Mouse (Mus musculus): ENCODE results near the gene Jak3. TPM values are rescaled to one million over a fixed set of nuclear protein-coding genes. Genes with fewer than 3 reads are reported as not detected.

The Jak3 gene
- polyA plus RNA-seq, 1 experiment from 2014 or later: 1.6 TPM

DNA sequence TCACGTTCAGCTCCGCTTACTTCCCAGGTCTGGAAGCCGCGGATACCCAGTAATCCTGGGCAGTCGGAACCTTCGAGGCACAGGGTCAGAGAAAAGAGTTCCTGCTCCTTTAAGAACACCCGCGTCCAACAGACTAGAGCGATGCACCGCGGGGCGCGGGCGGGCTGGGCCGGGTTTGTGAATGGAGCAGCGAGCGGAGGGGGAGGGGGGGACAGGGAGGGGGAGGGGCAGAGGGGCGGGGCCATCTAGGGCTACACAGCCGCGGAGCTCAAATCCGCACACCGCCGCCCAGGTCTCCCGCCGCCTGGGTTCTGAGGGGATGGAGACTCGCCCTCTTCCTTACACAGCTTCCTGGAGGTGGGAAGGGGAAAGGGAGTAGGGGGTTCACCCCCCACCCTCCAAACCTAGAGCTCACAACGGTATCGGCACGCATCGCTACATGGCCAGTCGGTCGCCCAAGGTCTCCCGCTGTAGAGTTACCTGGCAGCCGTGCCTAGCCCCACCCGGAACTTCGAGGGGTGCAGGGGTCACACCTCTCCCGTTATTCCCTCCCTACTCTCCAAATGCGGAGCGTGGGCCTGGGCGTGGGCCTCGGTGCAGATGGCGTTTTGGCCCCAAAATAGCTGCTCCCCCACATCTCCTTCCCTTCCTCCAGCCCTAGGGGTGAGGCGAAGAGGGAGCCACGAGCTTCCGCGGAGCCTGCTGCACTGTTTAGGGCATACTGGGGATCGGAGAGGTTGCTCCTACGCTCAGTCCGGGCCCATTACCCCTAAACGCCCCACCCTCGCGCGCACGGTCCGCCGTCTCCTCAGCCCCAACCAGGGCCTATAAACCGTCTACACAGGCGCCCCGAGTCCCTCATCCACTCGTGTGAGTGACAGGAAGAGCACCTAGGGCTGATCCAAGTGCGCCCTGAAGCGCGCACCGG is 5.2 kb upstream of the Jak3 start:
- DNase-seq (ENCODE audit: low spot score): peak; percentile 87
- H3K27me3 ChIP-seq (ENCODE audit: control insufficient read depth, insufficient read depth, low read length): peaks cover 23% of the 10 kb centered on the region
- peaks cover 13% of the 10 kb centered on the region for H3K4me1 ChIP-seq (ENCODE audit: control insufficient read depth, insufficient read depth, low read length)
- H3K36me3 ChIP-seq (ENCODE audit: control insufficient read depth, insufficient read depth, low read length): no peaks in the 10 kb centered on the region
- WGBS: under 1% methylated on average over 58 of the region's 64 CpGs
- H3K9ac ChIP-seq (ENCODE audit: low read length): peak overlapping the region; percentile 60
- H3K4me2 ChIP-seq (ENCODE audit: low read depth): peak overlapping the region; percentile 91
- peak overlapping the region; percentile 68 for H3K27ac ChIP-seq (ENCODE audit: low read depth, low read length)
- peak overlapping the region; percentile 68 for H3K4me3 ChIP-seq (ENCODE audit: low read depth, low read length)
- H3K9me3 ChIP-seq (ENCODE audit: control insufficient read depth, low read length): no peaks in the 10 kb centered on the region
- ATAC-seq (ENCODE audit: insufficient read depth, low FRiP score, low TSS enrichment): peak; percentile 56

DNA sequence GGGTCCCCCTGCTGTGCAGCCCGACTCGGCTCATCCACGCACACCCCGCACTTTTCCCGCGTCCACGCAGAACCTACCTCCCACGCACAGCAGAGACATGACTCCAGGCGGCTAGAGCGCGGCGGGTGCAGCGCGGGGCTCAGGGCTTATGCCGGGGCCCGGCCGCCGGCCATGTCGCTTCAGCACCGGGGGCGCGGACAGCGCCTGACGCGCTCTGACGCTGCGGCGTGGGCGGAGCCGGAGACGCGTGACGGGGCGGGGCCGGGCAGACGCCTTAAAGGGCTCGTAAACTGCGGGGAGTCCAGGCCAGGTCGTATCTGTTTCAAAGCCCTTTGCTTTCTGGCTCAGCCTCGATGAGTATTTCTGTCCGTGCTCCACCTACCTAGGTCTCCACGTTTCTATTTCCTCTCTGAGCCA is 4.5 kb upstream of the Jak3 start, which contains the start of gene Unc13a:
Gene Unc13a (minus strand): TSS at position 209 of the 417 bp plus-strand sequence.
- Histone ChIP-seq H3K36me3 (ENCODE audit: control insufficient read depth, insufficient read depth, low read length) (no peaks in the 10 kb centered on the region), H3K27me3 (ENCODE audit: control insufficient read depth, insufficient read depth, low read length) (peaks cover 30% of the 10 kb centered on the region), H3K4me1 (ENCODE audit: control insufficient read depth, insufficient read depth, low read length) (peaks cover 13% of the 10 kb centered on the region), H3K9ac (ENCODE audit: low read length) (peak within 1 kb of the TSS; percentile 60), H3K9me3 (ENCODE audit: control insufficient read depth, low read length) (no peaks in the 10 kb centered on the region), H3K4me2 (ENCODE audit: low read depth) (peak within 1 kb of the TSS; percentile 91), H3K27ac (ENCODE audit: low read depth, low read length) (peak within 1 kb of the TSS; percentile 68), H3K4me3 (ENCODE audit: low read depth, low read length) (peak within 1 kb of the TSS; percentile 68)
- WGBS: under 1% methylated on average over 42 of the region's 42 CpGs
- peak; percentile 94 for DNase-seq (ENCODE audit: low spot score)
- peak; percentile 63 for ATAC-seq (ENCODE audit: insufficient read depth, low FRiP score, low TSS enrichment)

DNA sequence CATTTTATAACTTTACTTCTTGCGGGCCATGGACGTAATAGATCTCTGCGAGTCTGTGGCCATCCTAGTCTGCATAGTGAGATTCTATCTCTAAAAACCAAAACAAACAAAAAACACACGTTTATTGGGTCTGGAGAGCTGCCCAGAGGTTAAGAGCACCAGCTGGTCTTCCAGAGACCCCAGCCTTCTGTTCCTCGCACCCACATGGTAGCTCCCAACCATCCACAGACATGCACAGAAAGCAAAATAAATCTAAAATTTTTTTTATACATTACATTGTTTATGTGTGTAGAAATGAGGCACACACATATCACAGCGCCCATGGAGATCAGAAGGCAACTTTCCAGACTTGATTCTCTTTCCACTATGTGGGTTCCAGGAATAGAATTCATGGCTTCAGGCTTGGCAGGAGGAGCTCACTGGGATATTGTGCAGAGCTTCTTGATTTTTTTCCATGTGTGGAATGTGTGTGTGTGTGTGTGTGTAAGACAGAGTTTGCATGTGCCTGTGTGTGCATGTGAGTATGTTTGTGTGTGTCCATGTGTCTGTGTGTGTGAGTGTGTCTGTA is 3.8 kb upstream of the Jak3 start:
- peaks cover 13% of the 10 kb centered on the region for H3K4me1 ChIP-seq (ENCODE audit: control insufficient read depth, insufficient read depth, low read length)
- peak overlapping the region; percentile 91 for H3K4me2 ChIP-seq (ENCODE audit: low read depth)
- no peaks in the 10 kb centered on the region for H3K36me3 ChIP-seq (ENCODE audit: control insufficient read depth, insufficient read depth, low read length)
- DNase-seq (ENCODE audit: low spot score) (no peak), ATAC-seq (ENCODE audit: insufficient read depth, low FRiP score, low TSS enrichment) (no peak)
- H3K9me3 ChIP-seq (ENCODE audit: control insufficient read depth, low read length): no peaks in the 10 kb centered on the region
- H3K9ac ChIP-seq (ENCODE audit: low read length): no peak overlapping the region
- no peak overlapping the region; the same call in 1 of the 2 replicates for H3K4me3 ChIP-seq (ENCODE audit: low read depth, low read length)
- no peak overlapping the region for H3K27ac ChIP-seq (ENCODE audit: low read depth, low read length)
- peaks cover 37% of the 10 kb centered on the region for H3K27me3 ChIP-seq (ENCODE audit: control insufficient read depth, insufficient read depth, low read length)
- WGBS: 53% methylated on average over 6 of the region's 6 CpGs

DNA sequence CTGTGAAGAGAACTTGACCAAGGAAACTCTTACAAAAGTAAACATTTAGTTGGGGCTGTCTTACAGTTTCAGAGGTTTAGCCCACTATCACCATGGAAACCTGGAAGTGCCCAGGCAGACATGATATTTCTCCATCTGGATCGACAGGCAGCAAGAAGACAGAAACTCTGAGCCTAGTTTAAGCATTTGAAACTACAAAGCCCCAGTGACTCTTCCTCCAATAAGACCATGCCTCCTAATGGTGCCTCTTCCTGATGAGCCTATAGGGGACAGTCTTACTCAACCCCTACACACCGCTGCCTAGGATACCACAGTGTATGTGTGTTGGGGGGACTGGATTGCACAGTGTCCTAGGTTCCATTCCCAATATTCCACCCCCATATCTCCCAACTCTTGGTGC is 2.0 kb upstream of the Jak3 start:
- Histone ChIP-seq H3K36me3 (ENCODE audit: control insufficient read depth, insufficient read depth, low read length) (no peaks in the 10 kb centered on the region), H3K9me3 (ENCODE audit: control insufficient read depth, low read length) (no peaks in the 10 kb centered on the region), H3K4me2 (ENCODE audit: low read depth) (no peak overlapping the region), H3K9ac (ENCODE audit: low read length) (no peak overlapping the region), H3K4me3 (ENCODE audit: low read depth, low read length) (no peak overlapping the region), H3K27me3 (ENCODE audit: control insufficient read depth, insufficient read depth, low read length) (peaks cover 49% of the 10 kb centered on the region), H3K4me1 (ENCODE audit: control insufficient read depth, insufficient read depth, low read length) (no peaks in the 10 kb centered on the region), H3K27ac (ENCODE audit: low read depth, low read length) (no peak overlapping the region)
- 75% methylated on average over 2 of the region's 2 CpGs for WGBS
- ATAC-seq (ENCODE audit: insufficient read depth, low FRiP score, low TSS enrichment): no peak
- no peak for DNase-seq (ENCODE audit: low spot score)

DNA sequence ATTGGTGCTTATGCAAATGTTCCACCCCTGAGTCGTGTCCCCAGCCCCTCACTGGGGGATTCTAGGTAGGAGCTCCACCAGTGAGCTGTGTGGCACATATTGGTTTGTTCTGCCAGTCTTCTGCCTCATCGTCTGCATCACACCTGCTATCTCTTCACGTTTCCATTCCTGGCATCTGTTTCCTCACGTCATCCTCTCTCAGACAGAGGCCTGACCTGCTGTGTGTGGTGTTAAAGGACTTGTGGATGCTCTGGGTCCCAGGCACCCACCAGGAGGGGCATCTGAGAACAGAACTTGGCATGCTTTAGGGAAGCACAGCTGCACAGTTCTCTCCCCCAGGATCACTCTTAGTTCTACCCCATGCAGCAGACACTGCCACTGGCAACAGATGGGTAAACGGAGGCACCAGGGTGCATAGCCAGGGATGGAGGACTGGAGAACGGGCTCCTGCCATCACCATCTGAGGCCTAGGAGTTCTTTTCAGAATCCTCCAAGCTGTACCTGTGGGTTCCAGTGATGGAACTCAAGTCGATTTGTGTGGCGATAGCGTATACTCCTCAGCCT is 558 bp upstream of the Jak3 start:
- Histone ChIP-seq H3K9me3 (ENCODE audit: control insufficient read depth, low read length) (no peaks in the 10 kb centered on the region), H3K4me2 (ENCODE audit: low read depth) (no peak overlapping the region), H3K4me3 (ENCODE audit: low read depth, low read length) (no peak overlapping the region), H3K27ac (ENCODE audit: low read depth, low read length) (no peak overlapping the region), H3K9ac (ENCODE audit: low read length) (no peak overlapping the region), H3K4me1 (ENCODE audit: control insufficient read depth, insufficient read depth, low read length) (no peaks in the 10 kb centered on the region), H3K36me3 (ENCODE audit: control insufficient read depth, insufficient read depth, low read length) (no peaks in the 10 kb centered on the region), H3K27me3 (ENCODE audit: control insufficient read depth, insufficient read depth, low read length) (peaks cover 63% of the 10 kb centered on the region)
- no peak for ATAC-seq (ENCODE audit: insufficient read depth, low FRiP score, low TSS enrichment)
- DNase-seq (ENCODE audit: low spot score): no peak
- 29% methylated on average over 9 of the region's 9 CpGs for WGBS

DNA sequence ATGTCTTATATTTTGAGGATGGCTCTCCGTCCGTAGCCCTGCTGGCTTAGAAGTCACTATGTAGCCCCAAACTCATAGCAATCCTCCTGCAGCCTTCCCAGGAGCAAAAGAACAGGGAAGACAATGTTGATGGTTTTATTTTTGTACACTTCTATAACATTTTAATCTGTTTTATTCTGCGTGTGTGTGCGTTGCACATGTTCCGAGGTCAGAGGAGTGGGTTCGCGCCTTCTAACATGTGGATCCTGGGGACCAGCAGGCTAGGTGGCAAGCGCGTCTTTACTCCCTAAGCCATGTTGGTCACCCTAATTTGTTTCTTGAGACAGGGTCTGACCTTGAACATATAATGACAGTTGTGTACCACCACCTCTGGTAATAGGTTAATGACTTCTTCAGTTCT is 707 bp downstream of the Jak3 start:
- ATAC-seq (ENCODE audit: insufficient read depth, low FRiP score, low TSS enrichment) (no peak), DNase-seq (ENCODE audit: low spot score) (no peak)
- Histone ChIP-seq H3K4me2 (ENCODE audit: low read depth) (peak overlapping the region; percentile 72; the same call in 1 of the 2 replicates), H3K27ac (ENCODE audit: low read depth, low read length) (no peak overlapping the region), H3K4me3 (ENCODE audit: low read depth, low read length) (no peak overlapping the region), H3K9me3 (ENCODE audit: control insufficient read depth, low read length) (no peaks in the 10 kb centered on the region), H3K9ac (ENCODE audit: low read length) (no peak overlapping the region), H3K27me3 (ENCODE audit: control insufficient read depth, insufficient read depth, low read length) (peaks cover 71% of the 10 kb centered on the region), H3K4me1 (ENCODE audit: control insufficient read depth, insufficient read depth, low read length) (no peaks in the 10 kb centered on the region), H3K36me3 (ENCODE audit: control insufficient read depth, insufficient read depth, low read length) (no peaks in the 10 kb centered on the region)
- WGBS: 53% methylated on average over 9 of the region's 9 CpGs

DNA sequence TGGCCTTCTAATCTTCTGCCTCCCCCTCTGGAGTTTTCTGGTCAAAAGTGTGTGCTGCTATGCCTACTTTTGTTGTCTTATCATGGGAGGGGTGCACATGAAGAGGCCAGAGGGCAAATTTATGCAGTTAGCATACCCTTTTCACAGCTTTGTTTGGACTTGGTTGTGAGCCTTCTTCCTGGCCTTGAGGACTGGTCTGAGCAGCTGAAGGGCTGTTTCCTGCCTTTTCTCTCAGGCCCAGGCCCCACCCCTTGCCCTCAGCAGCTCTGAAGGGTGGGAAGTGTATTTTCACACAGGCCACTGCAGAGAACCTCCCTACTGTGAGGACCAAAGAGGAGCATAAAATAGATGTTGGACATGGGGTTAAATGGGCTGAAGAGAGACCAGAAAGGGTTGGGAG is 1.5 kb downstream of the Jak3 start:
- Histone ChIP-seq H3K4me3 (ENCODE audit: low read depth, low read length) (no peak overlapping the region), H3K27me3 (ENCODE audit: control insufficient read depth, insufficient read depth, low read length) (peaks cover 79% of the 10 kb centered on the region), H3K4me2 (ENCODE audit: low read depth) (no peak overlapping the region), H3K9me3 (ENCODE audit: control insufficient read depth, low read length) (no peaks in the 10 kb centered on the region), H3K4me1 (ENCODE audit: control insufficient read depth, insufficient read depth, low read length) (no peaks in the 10 kb centered on the region), H3K36me3 (ENCODE audit: control insufficient read depth, insufficient read depth, low read length) (no peaks in the 10 kb centered on the region), H3K9ac (ENCODE audit: low read length) (no peak overlapping the region), H3K27ac (ENCODE audit: low read depth, low read length) (no peak overlapping the region)
- DNase-seq (ENCODE audit: low spot score) (no peak), ATAC-seq (ENCODE audit: insufficient read depth, low FRiP score, low TSS enrichment) (no peak)

DNA sequence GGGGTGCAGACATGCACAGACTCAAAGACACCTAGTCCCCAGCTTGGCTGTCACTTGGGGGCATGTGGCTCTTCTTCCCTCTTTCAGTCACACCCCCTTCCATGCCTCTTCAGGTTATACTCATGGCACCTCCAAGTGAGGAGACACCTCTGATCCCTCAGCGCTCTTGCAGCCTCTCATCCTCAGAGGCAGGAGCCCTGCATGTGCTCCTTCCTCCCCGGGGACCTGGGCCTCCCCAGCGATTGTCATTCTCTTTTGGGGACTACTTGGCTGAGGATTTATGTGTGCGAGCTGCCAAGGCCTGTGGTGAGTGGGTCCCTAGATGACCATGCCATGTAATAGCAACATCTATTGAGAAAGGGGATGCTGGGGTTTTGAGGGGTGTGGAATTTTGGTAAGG is 2.1 kb downstream of the Jak3 start:
- no peaks in the 10 kb centered on the region for H3K4me1 ChIP-seq (ENCODE audit: control insufficient read depth, insufficient read depth, low read length)
- no peak for ATAC-seq (ENCODE audit: insufficient read depth, low FRiP score, low TSS enrichment)
- no peak overlapping the region for H3K27ac ChIP-seq (ENCODE audit: low read depth, low read length)
- no peak overlapping the region for H3K4me3 ChIP-seq (ENCODE audit: low read depth, low read length)
- 46% methylated on average over 4 of the region's 4 CpGs for WGBS
- H3K9ac ChIP-seq (ENCODE audit: low read length): no peak overlapping the region
- peaks cover 85% of the 10 kb centered on the region for H3K27me3 ChIP-seq (ENCODE audit: control insufficient read depth, insufficient read depth, low read length)
- H3K36me3 ChIP-seq (ENCODE audit: control insufficient read depth, insufficient read depth, low read length): no peaks in the 10 kb centered on the region
- H3K4me2 ChIP-seq (ENCODE audit: low read depth): no peak overlapping the region
- no peak for DNase-seq (ENCODE audit: low spot score)
- H3K9me3 ChIP-seq (ENCODE audit: control insufficient read depth, low read length): no peaks in the 10 kb centered on the region
